Mouse (Mus musculus) cerebellum, adult (tissue): Measurements from ENCODE around the gene Tedc1.

Experiments used
- ATAC-seq: cut with Nextera tagmentation; 2 replicates; pipeline ENCODE4 v1.9.2; 2017; ENCODE audit warnings: mild to moderate bottlenecking, moderate library complexity, mixed read lengths; ENCODE audit not compliant: insufficient number of reproducible peaks, low FRiP score, low TSS enrichment

Gene Tedc1

DNA sequence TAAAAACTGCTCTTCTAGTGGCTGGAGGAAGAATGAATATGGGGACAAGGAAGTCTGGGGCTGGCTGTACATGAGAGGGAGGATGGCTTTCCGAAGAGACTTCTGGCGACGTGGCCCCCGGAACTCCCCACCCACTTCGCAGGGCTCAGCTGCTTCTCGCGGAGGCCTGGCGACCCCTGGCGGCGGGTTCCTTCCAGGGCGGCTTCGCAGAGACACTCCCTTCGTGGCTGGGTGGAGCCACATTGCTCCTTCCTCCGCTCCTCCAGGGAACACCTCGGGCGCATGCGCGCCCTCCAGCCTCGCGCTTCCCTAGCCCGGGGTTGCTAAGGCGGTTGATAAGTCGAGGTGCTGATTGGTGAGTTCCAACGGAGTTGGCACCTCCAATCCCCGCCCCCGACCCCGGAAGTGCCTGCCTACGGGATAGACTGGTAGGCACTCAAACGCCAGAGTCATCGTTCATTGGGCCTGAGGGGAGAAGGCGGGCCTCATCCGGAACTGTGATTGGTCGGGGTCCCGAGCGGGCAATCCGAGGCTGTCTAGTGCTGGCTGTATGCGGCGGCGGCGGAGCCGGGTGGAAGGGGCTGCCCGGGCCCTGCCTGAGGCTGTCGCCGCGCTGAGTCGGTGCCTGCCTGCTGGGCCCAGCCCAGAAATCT, at the start of gene Tedc1:
TSS of gene Tedc1 (plus strand) at position 535 of the 653 bp plus-strand sequence.
- ATAC-seq, result peak; percentile 95

DNA sequence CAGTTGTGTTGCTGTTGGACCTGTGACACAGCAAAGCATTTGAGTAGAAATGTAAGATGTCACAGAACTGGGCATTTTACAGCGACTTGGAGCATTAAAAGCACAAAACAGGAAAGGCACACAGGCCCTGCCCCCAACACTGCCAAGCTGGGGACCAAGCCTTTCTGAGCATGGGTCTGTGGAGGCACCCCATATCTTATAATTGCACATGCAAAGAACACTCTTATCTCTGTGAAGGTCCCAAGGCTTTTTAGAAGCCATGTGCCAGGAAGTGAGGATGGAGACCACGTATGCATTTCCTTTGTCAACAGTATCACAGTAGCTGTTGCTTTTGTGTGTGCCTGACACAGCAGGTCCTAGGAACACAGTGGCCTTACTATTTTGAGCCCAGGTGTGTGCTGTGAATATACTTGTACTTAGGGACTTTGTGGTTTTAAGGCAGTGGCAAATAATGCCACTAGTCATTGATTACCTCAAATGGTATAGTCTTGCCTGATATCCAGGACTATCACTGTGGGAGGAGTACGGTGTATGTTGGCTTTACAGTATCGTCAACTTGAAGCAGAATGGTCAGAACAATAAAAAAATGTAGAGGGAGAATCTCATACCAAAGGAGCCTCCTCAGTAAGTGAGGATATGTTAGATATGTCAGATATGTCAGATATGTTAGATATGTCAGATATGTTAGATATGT, 48.6 kb upstream of the Tedc1 start:
- no peak for ATAC-seq

DNA sequence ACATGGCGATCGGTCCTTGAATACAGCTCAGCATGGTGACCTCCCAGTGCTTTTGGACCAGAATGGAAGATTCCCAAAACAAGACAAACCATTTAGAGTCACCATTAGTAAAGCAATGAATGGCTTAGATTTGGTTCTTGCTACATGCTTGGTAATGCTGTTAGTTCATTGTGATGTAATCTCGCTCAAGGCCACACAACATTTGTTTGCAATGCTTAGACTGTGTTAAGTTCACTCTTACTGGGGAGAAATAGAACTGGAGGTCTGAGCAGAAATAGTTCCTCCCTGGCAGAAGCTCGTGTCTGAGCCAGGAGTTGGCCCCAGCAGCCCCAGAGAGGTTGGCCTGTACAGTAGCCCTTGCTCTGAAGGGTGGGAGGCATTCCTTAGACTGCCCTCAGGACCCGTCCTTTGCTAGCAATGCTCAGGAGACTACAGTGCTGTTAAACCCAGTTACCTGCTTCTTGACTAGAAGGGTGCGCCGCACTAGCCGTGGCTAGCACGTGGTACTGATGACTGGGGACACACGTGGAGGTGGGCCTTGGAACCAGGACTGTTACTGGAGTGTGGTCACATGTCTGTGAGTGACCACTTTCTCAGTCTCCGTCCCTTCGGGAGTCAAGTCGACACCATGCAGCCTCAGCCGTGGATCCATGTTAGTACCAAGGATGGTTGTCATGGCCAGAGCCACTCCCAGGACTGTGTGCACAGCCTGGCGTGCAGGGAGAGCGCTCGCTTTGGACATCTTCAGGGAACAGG, 47.5 kb upstream of the Tedc1 start:
- 0 out of 2 replicates have a peak, but pooled peaks have one; percentile 22 for ATAC-seq

DNA sequence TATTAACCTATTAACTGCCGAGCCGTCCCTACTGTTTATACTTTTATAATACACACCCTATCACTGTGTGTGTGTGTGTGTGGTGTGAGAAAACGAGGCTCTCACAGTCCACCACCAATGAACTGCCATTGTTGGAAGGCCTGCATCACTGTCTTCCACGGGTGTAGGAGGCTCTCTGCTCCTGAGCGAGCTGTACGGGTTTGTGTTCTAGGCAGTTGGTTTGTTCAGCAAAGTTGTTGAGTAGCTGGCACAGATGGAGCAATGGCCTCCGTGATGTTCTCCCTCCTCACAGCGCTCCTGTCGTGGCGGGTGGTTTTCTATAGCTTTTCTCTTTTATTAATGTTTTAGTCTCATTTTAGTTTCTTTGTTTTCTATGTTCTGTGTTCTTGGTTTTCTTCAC, 46.4 kb upstream of the Tedc1 start:
- no peak for ATAC-seq

DNA sequence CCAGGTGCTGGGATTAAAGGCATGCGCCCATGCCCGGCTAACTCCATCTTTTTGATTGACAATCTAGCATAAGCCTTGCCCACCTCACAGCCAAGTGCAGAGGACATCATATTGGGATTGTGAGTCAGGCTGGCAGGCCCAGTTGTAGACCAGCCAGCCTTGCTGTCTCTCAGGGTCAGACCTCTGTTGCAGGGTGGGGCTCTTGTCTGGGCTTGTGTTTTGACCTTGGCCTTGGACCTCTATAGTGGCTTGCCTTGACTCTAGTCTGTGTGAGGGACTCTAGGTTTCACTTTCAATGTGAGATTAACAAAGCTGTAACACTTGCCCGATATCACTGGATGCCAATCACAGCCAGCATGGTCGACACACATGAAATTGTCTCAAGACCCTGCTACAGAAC, 42.1 kb upstream of the Tedc1 start:
- ATAC-seq, result no peak

DNA sequence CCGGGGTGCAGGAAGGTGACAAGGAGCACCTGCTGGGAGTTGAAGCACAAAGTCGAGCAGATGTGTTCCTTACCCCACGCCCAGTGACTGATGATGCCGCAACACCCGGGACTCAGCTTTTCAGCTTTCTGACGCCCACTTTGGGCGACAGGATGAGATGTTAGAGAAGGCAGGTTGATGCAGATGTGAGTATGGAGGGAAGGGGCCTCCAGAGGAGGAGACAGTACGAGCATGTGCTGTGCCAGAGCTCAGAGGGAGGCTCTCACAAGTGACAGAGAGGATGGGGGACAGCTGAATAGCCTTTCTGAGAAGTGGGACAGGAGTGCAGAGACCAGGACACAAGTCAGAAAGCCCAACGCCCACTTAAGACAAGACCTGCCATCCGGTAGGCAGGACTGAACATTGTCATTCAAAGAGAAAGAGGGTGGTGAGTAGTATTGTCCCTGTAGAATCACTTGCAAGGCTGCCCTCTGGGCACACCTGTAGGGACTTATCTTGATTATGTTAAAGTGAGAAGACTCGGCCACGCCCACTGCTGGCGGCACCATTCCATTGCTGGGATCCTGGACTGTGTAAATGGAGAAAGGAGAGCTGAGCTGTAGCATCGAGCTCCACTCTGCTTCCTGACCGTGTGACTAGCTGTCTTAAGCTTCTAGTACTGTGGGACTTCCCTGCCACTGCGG, 41.2 kb upstream of the Tedc1 start:
- ATAC-seq, result no peak

DNA sequence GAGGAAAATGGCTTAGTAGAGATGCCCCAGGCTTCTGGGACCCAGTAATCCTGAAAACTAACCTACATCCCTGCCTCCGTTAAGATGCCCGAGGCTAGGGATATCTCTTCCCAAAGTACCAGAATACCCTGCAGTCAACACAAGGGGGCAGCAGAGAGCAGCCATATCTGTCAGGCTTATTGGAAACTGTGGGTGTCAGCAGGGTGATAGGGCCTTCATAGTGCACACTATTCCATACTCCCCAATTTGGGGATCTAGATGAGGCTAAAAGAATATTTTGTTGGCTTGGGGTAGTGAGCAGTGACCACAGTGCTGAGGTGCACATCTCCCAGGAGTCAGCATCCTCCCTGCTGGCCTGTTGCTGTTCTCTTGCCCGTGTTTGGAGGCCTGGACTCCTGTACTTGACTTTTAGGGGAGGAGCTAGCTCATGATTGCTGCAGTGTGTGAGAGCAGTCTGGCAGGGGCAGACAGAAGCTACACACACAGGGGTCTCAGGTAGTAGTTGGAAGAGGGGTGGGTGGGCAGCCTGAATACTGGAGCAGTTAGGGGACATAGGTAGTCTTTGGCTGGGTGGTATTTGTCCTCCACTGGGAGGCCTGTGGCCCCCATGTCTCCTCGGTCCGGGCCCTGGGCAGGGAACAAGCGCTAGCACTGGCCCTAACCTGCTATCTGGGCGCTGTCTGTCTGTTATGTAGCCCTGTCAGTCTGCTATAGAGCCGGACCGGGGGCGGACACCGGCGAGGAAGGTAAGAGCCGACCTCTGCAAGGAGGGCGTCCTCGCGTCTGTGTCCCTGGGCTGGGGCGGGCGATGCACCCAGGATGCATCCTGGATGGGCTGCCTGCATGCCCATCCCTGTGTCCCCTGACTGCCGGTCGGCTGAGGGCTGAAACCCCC, 36.5 kb upstream of the Tedc1 start:
- ATAC-seq, result peak; percentile 59

DNA sequence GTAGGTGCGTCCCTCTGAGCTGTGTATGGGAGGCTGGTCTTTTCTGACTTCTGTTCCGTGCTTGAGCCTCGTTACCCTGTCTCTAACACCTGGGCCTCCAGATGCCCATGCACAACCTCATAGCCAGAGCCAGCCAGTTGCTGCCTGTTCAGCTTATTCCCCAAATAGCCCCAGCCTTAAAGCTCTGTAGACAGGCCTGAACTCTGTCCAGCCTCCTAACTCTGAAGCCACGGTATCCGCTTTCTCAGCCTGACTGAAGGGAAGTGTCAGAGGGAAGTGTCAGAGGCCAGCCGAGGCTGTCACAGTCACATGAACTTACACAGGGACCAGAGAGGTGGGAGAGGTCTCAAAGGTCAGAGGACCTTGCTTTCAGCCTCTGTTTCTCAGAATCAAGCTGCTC, 31.5 kb upstream of the Tedc1 start:
- ATAC-seq, result no peak

DNA sequence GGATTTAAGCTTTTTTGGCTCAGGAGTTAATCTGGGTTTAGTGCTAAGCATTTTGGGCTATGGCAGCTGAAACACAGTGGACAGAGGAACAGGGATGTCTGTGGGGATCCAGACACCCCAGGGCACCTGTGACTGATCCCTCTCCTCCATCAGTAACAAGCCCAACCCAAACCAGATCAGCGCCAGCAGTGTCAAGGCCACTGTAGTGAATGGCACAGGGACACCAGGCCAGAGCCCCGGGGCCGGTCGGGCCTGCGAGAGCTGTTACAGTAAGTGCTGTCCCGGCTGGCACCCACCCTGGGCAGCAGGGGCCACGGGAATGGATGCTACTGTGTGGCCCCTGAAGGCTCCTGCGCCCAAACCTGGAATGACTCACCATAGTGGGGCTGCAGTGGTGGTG, 25.5 kb upstream of the Tedc1 start:
- no peak for ATAC-seq

DNA sequence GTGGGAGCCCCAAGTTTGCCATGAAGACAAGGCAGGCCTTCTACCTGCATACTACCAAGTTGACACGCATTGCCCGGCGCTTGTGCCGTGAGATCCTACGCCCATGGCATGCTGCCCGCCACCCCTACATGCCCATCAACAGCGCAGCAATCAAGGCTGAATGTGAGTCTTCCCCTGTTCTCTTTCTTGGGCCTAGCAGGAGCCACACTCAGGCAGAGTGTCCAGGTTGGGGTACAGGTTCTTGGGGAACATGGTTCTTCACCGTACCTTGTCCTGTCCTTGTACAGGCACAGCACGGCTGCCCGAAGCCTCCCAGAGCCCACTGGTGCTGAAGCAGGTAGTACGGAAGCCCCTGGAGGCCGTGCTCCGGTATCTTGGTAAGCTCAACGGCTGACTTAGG, 24.6 kb upstream of the Tedc1 start:
- ATAC-seq, result no peak

DNA sequence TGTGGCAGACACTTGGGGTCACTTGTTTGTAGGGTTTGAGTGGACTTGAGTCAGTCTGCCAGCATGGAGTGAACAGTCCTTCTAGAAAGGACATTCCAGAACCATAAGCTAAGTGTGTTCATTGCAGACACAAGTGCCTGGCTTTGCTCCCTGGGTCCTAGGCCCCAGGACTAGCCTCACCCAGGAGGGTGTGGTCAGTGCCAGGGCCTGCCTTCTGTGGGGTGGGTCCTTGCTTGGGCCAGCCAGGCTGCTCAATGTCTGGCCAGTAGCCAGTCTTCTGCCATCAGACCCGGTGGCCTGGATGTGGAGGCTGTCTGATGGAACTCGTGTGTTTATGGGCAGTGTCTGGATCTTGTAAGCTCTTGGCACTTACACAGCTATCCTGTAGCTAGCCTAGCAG, 23.7 kb upstream of the Tedc1 start:
- ATAC-seq, result no peak

DNA sequence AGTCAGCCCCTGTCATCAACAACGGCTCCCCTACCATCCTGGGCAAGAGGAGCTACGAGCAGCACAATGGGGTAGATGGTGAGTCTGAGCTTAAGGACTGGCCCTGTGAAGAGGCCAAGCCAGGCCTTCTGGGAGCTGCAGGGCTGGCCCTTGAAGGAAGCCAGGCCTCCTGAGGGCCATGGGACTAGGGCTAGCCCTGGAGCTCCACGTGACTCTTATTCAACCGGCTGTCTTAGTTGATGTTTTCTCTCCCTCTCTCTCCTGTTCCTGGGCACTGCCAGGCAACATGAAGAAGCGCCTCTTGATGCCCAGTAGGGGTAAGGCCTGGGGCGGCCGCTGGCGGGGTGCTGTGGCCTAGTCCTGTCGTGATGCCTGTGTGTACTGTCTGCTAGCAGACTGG, 23.0 kb upstream of the Tedc1 start:
- no peak for ATAC-seq

DNA sequence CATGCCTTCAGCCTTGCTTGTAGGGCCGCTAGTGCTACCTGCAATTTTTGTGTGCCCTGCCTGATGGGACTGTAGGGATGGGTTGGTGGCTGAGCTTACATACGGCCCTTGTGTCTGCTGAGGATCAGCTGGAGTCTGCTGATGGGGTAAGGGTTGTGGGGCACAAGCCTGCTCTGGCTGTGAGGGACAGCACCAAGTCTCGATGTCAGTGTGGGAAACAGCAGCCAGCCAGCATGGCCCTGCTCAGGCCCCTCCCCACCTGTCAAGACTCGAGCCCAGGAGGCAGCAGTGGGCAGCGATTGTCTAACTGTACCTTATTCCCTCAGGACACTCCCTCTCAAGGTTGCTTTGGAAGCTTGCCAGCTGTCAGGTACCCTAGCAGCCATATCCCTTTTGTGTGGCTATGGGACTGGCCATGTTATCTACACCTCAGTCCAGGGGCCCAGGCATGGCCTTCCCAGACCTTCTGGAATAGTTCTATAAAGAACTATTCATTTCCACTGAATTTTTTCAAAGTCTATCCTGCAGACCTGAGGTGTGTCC, 22.3 kb upstream of the Tedc1 start:
- ATAC-seq, result no peak

DNA sequence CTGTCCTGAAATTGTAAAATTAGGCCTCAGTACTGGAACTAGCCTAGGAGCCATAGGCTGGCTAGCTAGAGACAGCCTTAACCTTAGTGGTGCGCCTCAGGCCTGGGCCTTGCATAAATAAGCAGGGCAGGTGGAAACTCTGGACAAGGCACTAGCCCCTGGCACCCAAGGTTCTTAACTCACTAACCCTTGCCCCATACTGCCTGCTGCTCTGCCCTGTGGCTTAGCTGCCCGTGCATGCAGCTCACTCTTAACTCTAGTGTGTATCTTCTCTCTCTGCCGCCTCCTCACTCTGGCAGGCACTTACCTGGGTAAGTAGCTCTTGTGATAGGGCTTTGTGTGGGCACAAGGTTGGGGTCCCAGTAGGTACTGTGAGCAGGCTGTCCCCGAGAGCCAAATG, 21.7 kb upstream of the Tedc1 start:
- ATAC-seq, result no peak

DNA sequence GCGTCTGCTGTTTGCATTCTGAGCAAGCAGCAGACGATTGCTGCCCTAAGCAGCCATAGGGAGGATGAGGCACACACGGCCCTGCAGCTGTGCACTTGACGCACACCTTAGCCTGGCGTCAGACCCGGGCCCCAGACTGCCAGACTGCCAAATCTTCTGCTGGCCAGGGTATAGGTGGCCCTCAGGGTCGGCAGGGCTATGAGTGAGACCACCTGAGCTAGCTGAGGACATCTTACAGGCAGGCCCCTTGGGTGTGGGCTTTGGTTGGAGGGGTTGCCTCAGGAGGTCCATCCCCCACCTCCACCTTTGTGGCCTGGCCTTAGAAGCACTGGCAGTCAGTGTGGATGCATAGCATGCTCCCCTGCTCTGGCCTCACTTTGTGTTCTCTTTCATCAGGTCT, 20.8 kb upstream of the Tedc1 start:
- no peak for ATAC-seq

DNA sequence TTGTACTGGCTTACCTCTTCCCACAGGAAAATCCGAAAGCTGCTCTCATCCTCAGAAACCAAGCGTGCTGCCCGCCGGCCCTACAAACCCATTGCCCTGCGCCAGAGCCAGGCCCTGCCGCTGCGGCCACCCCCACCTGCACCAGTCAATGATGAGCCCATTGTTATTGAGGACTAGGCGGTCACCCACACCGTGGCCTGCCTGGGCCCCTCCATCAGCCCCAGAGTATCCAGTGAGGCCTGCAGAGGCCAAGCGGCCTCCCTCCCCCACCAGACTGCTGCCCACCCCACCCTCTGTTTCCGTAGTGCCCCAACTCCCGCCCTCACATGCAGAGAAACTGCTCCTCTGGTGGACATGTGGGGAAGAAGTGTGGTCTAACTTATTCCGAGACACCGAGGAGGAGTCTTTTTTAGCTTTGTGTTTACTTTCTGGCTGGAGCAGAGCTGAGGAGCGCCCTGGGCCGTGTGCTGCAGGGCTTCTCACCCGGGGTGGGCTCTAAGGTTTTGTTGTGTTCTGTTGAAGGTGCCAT, 19.7 kb upstream of the Tedc1 start:
- ATAC-seq, result no peak

DNA sequence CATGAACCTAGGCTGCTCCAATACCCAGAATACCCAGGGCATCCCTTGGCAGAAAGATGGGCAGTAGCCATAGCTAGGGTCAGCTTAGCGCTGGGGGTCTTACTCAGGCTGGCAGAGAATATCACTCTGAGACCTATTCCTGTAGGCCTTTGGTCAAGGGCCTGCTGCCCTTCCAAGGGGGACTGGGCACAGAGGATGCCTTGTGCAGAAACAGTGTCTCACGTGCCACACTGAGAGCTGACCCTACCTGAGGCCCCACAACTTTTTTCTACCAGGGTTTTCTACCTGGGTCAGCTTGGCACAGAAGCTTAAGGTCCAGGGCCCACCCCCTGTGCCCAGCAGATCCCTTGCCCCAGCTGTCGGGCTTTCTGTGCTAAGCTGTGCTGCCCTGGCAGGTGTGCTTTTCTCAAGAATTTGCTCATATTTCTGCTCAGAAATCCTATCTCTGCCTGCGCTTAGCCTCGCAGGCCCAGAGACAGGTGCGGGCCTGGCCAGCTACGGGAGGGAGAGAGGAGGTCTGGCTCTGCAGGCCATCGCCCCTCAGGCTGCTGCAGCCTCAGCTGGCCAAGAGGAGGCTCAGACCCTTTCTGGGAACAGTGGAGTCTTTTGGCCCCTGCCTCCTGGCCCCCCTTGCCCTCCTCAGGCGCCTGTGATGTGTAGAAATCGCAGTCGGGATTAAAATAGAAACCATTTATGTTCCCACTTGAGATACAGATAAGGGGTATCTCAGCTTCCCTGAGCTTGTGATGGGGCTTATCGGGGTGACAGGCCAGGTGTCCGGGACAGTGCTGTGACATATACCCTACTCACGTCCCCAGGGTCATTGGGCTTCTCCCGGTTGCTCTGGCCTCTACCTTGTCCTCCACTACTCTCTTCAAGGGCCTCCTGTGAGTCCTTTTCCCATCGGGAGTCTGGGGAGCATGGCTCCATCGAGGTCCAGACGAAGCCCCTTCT, 18.7 kb upstream of the Tedc1 start:
- ATAC-seq, result no peak

DNA sequence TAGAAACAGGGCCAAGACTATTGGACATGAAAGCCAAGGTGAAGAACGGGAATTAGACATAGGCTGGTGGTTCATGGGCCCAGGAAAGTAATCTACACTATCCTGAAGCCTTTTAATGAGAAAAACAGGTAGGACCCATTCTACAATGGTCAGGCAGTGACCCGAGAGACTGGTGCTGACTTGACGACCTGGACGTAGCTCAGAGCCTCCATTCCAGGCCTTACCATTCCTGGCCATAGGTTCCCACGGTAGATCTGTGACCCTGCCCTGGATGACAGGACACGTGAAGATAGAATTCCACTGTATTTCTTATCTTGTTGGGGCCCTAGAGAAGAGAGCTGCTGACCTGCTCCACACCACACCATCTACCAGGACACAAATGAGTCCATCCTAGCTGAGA, 17.9 kb upstream of the Tedc1 start:
- ATAC-seq, result no peak
